Mouse (Mus musculus) bone marrow, adult 2 months (tissue): ENCODE data around the gene Mea1. TPM values are rescaled to one million over a fixed set of nuclear protein-coding genes. Genes with fewer than 3 reads are reported as not detected.

ENCODE experiments used
- H3K27ac ChIP-seq: fragments of 200-500 bp; 2 replicates; pipeline ENCODE4 v1.5.1; 2012; ENCODE audit warnings: low read depth, mild to moderate bottlenecking, control low read depth, inconsistent platforms, low read length; ENCODE audit not compliant: control insufficient read depth, poor library complexity, insufficient read depth
- H3K4me1 ChIP-seq: fragments of 200-500 bp; 2 replicates; pipeline ENCODE4 v1.6.1; 2011; ENCODE audit warnings: low read length; ENCODE audit not compliant: control insufficient read depth, insufficient read depth
- H3K4me3 ChIP-seq: fragments of 200-500 bp; replicated peaks from 2 replicates; pipeline ENCODE3; 2011; ENCODE audit warnings: mild to moderate bottlenecking, low read depth, low read length, control low read depth; ENCODE audit not compliant: control insufficient read depth
- CTCF ChIP-seq: fragments of 200-500 bp; IDR thresholded peaks from 2 replicates; pipeline ENCODE4 v1.5.1; 2011; ENCODE audit warnings: low read length, control low read depth; ENCODE audit not compliant: control insufficient read depth, insufficient read depth
- POLR2A ChIP-seq: fragments of 200-500 bp; IDR thresholded peaks from 2 replicates; pipeline ENCODE4 v1.6.1; 2011; ENCODE audit warnings: low read depth, mild to moderate bottlenecking, control low read depth, low read length, borderline replicate concordance; ENCODE audit not compliant: control insufficient read depth
- WGBS: fragments of 180-500 bp; shearing (Covaris S2); methylation state at CpG from one replicate; pipeline ENCODE4 v1.1.7; 2018; 5-methylcytosine and 5-hydroxymethylcytosine counted together
- polyA plus RNA-seq: library from polyadenylated mRNA; stranded (reverse); fragments of >200 nt; gene quantifications from 2 replicates; pipeline ENCODE4 v1.2.4, GENCODE M21; 2011; ENCODE audit warnings: low replicate concordance; ENCODE audit not compliant: missing spikeins, insufficient read depth, insufficient read length

Gene Mea1
- polyA plus RNA-seq, 1 experiment = 53.0 TPM

- Histone ChIP-seq H3K4me3 (peak overlapping the region; percentile 79), H3K4me1 (peaks cover 1% of the 10 kb centered on the region; the same call in 1 of the 2 replicates), H3K27ac (peak overlapping the region; percentile 63)
- 36% methylated on average over 15 of the region's 15 CpGs for whole genome bisulfite sequencing
- TF ChIP-seq POLR2A (no peak), CTCF (no peak)
Observed at GRCm38 (mm10) chr17:46674530-46675283, 3.9 kb upstream of the Mea1 start.

- no peak overlapping the region for H3K27ac ChIP-seq
- no peak for TF ChIP-seq POLR2A
- no peak for TF ChIP-seq CTCF
- H3K4me1 ChIP-seq = peaks cover 6% of the 10 kb centered on the region
- WGBS = 80% methylated on average over 9 of the region's 9 CpGs
- H3K4me3 ChIP-seq = no peak overlapping the region
Observed at GRCm38 (mm10) chr17:46678911-46679310, 318 bp downstream of the Mea1 start.

DNA sequence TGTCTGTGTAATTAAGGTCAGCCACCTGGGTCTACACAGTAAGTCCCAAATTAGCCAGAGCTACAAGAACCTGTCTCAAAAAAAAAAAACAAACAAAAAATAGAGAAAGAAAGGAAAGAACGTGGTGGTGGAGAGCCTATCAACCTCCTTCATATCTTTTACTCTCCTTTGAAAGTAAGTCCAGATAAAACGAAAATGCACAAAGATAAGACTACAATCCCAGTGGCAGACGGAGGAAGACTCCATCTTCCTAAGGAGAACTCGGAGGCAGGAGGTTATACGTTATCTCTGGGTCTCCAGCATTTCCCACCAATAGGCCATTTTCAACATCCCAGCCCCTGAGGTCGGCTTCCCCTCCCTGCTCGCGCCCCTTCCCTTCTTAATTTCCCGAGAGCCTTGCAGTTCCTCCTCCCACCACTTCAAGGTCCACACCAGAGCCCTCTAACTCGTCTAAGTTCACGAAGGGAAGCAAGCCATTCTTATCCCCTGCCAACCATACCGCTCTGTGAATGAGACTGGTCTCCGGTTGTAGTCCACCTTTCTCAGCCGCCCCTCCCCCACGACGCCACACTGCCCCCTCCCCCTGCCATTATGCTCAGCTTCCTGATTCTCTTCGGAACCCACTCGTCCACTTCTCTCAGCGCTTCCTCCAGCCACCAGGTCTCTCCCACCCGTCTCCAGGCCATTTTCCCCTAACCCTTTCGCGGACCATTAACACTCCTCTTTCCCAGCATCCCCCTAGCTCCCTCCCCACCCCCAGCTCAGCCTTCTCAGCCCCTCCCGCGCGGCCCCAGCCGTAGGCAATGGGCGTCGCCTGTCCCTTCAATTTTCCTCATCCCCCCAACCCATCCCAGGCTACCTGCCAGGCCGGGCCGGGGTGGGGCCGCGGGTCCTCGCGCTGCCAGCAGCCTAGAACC is 1.5 kb downstream of the Mea1 start:
- H3K4me3 ChIP-seq = peak overlapping the region; percentile 83
- under 1% methylated on average over 34 of the region's 34 CpGs for WGBS
- peaks cover 4% of the 10 kb centered on the region for H3K4me1 ChIP-seq
- peak overlapping the region; percentile 80 for H3K27ac ChIP-seq
- TF ChIP-seq CTCF (0 out of 2 replicates have a peak, but pooled peaks have one; percentile 16), POLR2A (no peak)

DNA sequence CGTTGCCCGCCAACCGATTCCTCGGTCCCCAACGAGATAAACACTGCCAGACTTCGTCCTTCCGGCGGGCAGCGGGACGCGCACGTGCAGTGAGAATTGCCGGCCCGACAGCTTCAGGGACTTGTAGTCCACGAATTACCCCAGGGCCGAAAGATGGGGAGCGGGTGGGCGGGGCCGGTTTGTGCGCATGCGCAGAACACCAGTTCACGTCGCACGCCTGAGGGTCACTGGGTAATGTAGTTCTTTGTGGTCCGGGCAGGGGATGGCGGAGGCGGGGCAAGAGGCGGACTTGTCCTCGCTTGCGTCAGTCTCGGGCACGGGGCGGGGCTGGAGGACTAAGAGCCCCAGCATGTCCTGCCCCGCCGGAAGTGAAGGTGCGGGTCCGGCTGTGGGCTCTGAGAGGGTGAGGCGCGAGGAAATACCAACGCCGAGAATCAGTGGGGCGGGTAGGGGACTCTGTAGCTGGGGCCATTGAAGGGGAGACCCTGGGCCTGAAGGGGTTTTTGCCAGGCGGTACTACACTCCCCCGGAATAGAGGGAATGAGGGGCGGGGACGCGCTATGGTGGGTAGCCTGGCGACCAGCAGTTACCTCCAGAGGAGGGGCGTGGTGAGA is 2.3 kb downstream of the Mea1 start, which contains the start of gene Klhdc3:
Gene Klhdc3, minus strand, starts transcription at position 155 of the 614 bp plus-strand sequence.
- H3K4me3 ChIP-seq = peak within 1 kb of the TSS; percentile 83
- under 1% methylated on average over 49 of the region's 49 CpGs for WGBS
- peak within 1 kb of the TSS; percentile 80 for H3K27ac ChIP-seq
- TF ChIP-seq CTCF = no peak
- peak; percentile 42; the same call in 1 of the 2 replicates for TF ChIP-seq POLR2A
- peaks cover 4% of the 10 kb centered on the region for H3K4me1 ChIP-seq

DNA sequence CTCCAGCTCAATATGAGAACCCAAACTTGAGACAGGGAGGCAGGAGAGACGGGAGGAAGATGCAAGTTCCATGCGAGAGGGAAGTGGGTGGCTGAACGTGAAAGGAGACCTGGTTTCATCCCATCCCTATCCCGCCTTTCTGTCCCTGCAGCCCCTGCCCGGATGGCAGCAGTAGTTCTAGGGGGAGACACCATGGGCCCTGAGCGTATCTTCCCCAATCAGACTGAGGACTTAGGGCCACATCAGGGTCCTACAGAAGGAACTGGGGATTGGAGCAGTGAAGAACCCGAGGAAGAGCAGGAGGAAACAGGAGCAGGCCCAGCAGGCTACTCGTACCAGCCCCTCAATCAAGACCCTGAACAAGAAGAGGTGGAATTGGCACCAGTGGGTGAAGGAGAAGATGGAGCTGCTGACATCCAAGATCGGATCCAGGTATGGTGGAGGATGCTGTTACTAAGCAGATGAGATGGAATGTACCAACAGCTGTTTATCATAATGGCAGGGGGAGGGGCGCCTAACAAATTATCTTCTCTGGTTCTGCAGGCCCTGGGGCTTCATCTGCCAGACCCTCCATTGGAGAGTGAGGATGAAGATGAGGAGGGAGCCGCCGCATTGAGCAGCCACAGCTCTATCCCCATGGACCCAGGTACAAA is 3.0 kb downstream of the Mea1 start:
- H3K4me3 ChIP-seq = peak overlapping the region; percentile 65
- no peak overlapping the region; the same call in 1 of the 2 replicates for H3K27ac ChIP-seq
- 32% methylated on average over 12 of the region's 12 CpGs for WGBS
- TF ChIP-seq POLR2A = no peak
- no peak for TF ChIP-seq CTCF
- H3K4me1 ChIP-seq = peaks cover 4% of the 10 kb centered on the region

GRCm38 (mm10) chr17:46682654-46683389 is 4.2 kb downstream of the Mea1 start:
- TF ChIP-seq POLR2A = no peak
- TF ChIP-seq CTCF = no peak
- no peak overlapping the region for H3K27ac ChIP-seq
- WGBS = 92% methylated on average over 16 of the region's 16 CpGs
- H3K4me1 ChIP-seq = peaks cover 4% of the 10 kb centered on the region
- no peak overlapping the region for H3K4me3 ChIP-seq

- no peak for TF ChIP-seq CTCF
- no peak for TF ChIP-seq POLR2A
- 78% methylated on average over 6 of the region's 6 CpGs for WGBS
- Histone ChIP-seq H3K4me3 (no peak overlapping the region), H3K4me1 (peaks cover 4% of the 10 kb centered on the region), H3K27ac (no peak overlapping the region)
Observed at GRCm38 (mm10) chr17:46685913-46686312, 7.3 kb downstream of the Mea1 start.
